Mouse (Mus musculus): ENCODE results near the gene Dnajb1. TPM values are rescaled to one million over a fixed set of nuclear protein-coding genes. Genes with fewer than 3 reads are reported as not detected.
A peak's percentile ranks its signal among the peaks of the same experiment; 100 is the strongest.

Dnajb1 gene
- 75.9 and 77.1 TPM in 2 replicates for polyA plus RNA-seq (2014; fragmentation: Nextera tagmentation; extraction: Ambion mirVana)

DNA sequence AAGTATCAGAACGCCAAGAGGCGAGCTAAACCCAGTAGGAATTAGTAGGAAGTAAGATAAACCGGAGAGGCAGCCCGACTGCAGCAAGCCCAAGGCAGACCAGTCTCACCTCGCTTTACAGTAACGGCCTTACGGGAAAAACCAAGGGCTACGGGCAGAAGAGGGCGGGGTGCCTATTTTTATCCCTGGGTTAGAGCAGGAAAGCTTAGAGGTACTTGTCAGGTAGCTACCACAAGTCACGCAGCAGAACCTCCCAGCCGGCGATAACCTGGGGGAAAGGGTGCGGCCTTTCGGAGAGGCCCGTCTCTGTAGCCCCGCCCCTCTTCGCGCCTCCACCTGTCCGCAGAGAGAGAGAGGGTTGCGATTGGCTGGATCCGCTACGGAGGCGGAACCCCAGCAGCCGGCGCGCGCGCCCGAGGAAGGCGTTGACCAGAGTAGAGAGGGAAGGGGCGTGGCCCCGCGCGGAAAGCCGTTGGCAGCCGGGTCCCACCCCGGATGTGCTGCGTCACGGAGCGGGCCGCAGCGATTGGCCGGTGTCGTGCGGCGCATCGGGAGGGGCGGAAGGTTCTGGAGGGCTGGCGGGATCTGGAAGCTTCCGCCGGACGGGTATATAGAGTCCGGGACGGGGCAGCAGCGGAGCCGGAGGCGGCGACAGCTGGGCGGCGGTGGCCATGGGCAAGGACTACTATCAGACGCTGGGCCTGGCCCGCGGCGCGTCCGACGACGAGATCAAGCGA, at the start of gene Dnajb1, which contains the start of gene Tecr:
Gene Dnajb1, plus strand, starts transcription at position 533 of the 737 bp plus-strand sequence.
Gene Tecr, minus strand, starts transcription at position 311 of the 737 bp plus-strand sequence.
- under 1% methylated on average over 68 of the region's 69 CpGs for WGBS
- peak within 1 kb of the TSS; percentile 98 for H3K27ac ChIP-seq (ENCODE audit: low read depth, low read length)
- peaks cover 26% of the 10 kb centered on the region; the same call in 1 of the 2 replicates for H3K36me3 ChIP-seq (ENCODE audit: control insufficient read depth, insufficient read depth, low read length)
- DNase-seq (ENCODE audit: low spot score): peak; percentile 100
- no peaks in the 10 kb centered on the region for H3K27me3 ChIP-seq (replicated peaks; ENCODE audit: control insufficient read depth, insufficient read depth, low read length)
- peak within 1 kb of the TSS; percentile 94 for H3K4me2 ChIP-seq
- peak within 1 kb of the TSS; percentile 96 for H3K9ac ChIP-seq (ENCODE audit: low read depth, low read length)
- H3K4me3 ChIP-seq (ENCODE audit: low read depth, low read length): peak within 1 kb of the TSS; percentile 84
- peaks cover 21% of the 10 kb centered on the region for H3K4me1 ChIP-seq (replicated peaks; ENCODE audit: control insufficient read depth, insufficient read depth, low read length)
- H3K9me3 ChIP-seq (ENCODE audit: control insufficient read depth, low read length): no peaks in the 10 kb centered on the region
- peak; percentile 92 for ATAC-seq (replicated peaks; ENCODE audit: low FRiP score)

DNA sequence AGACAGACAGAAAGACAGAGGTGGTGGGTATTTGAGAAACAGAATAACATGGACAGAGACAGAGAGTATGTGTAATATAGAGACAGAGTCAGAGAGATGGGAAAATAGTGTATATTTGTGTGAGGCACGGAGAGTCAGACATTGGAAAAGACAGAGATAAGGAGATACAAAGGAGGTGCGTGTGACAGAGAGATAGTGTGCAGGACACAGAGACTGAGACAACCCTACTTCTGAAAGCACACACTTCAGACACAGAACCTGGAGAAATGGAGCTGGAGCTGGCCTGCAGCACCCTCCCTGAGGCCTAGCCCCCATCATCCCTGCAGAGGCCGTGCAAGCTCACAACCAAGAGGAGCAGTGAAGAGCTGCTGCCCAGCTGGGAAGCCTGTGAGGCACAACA, 45.3 kb upstream of the Dnajb1 start:
- H3K4me2 ChIP-seq: peak overlapping the region; percentile 39
- peaks cover 16% of the 10 kb centered on the region for H3K4me1 ChIP-seq (replicated peaks; ENCODE audit: control insufficient read depth, insufficient read depth, low read length)
- ATAC-seq (replicated peaks; ENCODE audit: low FRiP score): peak; percentile 73
- H3K4me3 ChIP-seq (ENCODE audit: low read depth, low read length): no peak overlapping the region
- no peaks in the 10 kb centered on the region for H3K27me3 ChIP-seq (replicated peaks; ENCODE audit: control insufficient read depth, insufficient read depth, low read length)
- H3K9ac ChIP-seq (ENCODE audit: low read depth, low read length): 0 out of 2 replicates have a peak overlapping the region, but pooled peaks have one; percentile 15
- H3K27ac ChIP-seq (ENCODE audit: low read depth, low read length): peak overlapping the region; percentile 44
- H3K36me3 ChIP-seq (ENCODE audit: control insufficient read depth, insufficient read depth, low read length): no peaks in the 10 kb centered on the region
- WGBS: 46% methylated on average over 3 of the region's 3 CpGs
- H3K9me3 ChIP-seq (ENCODE audit: control insufficient read depth, low read length): no peaks in the 10 kb centered on the region
- no peak for DNase-seq (ENCODE audit: low spot score)

DNA sequence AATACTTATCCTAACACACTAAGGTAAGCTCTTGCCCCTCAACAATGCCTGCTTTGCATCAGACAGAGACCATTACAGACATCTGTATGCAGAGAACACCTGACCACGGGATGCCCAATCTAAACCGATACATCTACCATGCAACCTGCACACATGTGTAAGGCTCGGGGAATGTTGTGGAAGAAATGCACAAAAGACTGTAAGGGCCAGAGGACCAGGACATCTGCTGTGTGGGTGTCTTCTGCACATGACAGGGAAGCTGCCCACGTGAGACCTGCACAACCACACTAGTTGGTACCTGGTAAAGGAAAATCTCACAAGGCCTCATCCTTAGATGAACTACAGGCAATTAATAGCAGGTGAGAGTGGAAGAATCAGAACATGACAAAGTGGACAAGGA, 44.7 kb upstream of the Dnajb1 start:
- H3K4me3 ChIP-seq (ENCODE audit: low read depth, low read length): no peak overlapping the region
- 77% methylated on average over 4 of the region's 4 CpGs for WGBS
- H3K4me2 ChIP-seq: peak overlapping the region; percentile 39; the same call in 1 of the 2 replicates
- peak overlapping the region; percentile 44; the same call in 1 of the 2 replicates for H3K27ac ChIP-seq (ENCODE audit: low read depth, low read length)
- no peaks in the 10 kb centered on the region for H3K27me3 ChIP-seq (replicated peaks; ENCODE audit: control insufficient read depth, insufficient read depth, low read length)
- H3K9me3 ChIP-seq (ENCODE audit: control insufficient read depth, low read length): no peaks in the 10 kb centered on the region
- H3K9ac ChIP-seq (ENCODE audit: low read depth, low read length): no peak overlapping the region
- no peak for ATAC-seq (replicated peaks; ENCODE audit: low FRiP score)
- peaks cover 20% of the 10 kb centered on the region for H3K4me1 ChIP-seq (replicated peaks; ENCODE audit: control insufficient read depth, insufficient read depth, low read length)
- DNase-seq (ENCODE audit: low spot score): no peak
- no peaks in the 10 kb centered on the region for H3K36me3 ChIP-seq (ENCODE audit: control insufficient read depth, insufficient read depth, low read length)

DNA sequence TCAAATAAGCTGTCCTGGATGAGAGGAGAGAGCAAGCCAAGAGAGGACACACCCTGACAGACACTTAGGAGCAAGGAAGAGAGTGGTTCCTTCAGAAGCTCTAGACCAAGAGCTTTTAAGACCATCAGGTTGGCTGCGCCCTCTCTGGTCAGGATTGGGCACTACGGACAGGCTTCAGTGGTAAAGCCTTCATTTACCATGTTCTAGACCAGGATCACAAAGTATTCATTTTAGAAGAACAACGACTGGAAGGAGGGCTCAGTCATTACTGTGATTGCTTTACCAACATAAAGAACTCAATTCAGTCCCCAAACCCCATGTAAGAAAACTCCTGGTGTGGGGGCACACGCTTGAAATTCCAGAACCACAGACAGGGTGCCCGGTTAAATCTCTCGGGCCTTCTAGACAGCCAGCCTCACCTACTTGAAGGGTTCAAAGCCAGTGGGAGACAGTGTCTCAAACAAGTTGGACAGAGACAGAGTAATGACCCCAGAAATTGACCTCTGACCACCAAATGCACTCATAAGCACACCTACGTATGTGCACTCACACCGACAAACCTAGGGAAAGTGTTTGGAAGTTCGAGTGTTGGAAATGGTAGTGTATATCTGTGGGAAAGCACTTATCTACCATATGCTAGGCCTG, 42.1 kb upstream of the Dnajb1 start:
- no peaks in the 10 kb centered on the region for H3K27me3 ChIP-seq (replicated peaks; ENCODE audit: control insufficient read depth, insufficient read depth, low read length)
- no peak for DNase-seq (ENCODE audit: low spot score)
- peak overlapping the region; percentile 87; the same call in 1 of the 2 replicates for H3K4me2 ChIP-seq
- no peaks in the 10 kb centered on the region for H3K9me3 ChIP-seq (ENCODE audit: control insufficient read depth, low read length)
- H3K4me1 ChIP-seq (replicated peaks; ENCODE audit: control insufficient read depth, insufficient read depth, low read length): peaks cover 21% of the 10 kb centered on the region
- WGBS: 73% methylated on average over 9 of the region's 9 CpGs
- ATAC-seq (replicated peaks; ENCODE audit: low FRiP score): peak; percentile 44
- no peak overlapping the region; the same call in 1 of the 2 replicates for H3K4me3 ChIP-seq (ENCODE audit: low read depth, low read length)
- peaks cover 5% of the 10 kb centered on the region for H3K36me3 ChIP-seq (ENCODE audit: control insufficient read depth, insufficient read depth, low read length)
- peak overlapping the region; percentile 31 for H3K9ac ChIP-seq (ENCODE audit: low read depth, low read length)
- peak overlapping the region; percentile 15; the same call in 1 of the 2 replicates for H3K27ac ChIP-seq (ENCODE audit: low read depth, low read length)

DNA sequence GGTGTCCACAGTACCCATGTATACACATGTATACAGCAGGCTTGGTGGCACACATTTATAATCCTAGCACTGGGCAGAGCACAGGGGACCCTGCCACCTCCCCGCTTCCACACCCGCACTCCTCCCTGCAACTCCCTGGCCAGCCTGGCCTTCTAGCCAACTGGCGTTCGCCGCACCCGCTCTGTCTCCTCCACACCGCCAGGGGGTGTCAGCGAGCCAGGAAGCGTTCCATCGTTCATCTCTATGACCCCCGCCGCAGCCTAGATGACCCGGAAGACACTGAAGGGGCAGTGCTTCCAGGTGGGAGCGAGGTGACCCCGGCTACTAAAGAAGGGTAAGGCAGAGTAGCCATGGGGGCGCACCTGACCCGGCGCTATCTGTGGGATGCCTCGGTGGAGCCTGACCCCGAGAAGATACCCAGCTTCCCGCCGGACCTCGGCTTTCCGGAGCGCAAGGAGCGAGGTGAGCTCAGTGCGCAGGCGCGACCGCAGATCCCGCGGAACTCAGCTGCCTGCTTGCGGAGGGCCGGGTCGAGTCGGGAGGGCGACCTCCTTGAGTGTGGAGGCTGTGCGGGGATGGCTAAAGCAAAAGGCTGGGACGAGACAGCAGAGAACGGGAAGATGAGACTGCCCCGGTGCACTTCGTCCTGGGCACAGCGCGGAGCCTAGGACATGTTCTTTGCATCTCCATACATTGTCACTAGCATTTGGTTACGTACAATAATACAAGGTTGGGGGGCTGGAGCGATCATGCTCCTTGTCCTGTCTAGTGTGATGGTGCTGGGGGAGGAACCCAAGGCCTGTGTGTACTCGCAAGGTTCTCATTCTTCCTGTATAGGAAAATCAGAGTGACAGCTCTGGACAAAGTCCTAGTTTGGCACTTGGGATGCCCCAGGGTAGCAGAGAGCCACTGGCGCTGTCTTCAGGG, 41.3 kb upstream of the Dnajb1 start, which contains the start of gene Ndufb7:
Gene Ndufb7, plus strand, starts transcription at position 203 of the 927 bp plus-strand sequence.
- peak within 1 kb of the TSS; percentile 75 for H3K4me3 ChIP-seq (ENCODE audit: low read depth, low read length)
- no peaks in the 10 kb centered on the region for H3K9me3 ChIP-seq (ENCODE audit: control insufficient read depth, low read length)
- H3K27ac ChIP-seq (ENCODE audit: low read depth, low read length): peak within 1 kb of the TSS; percentile 79
- ATAC-seq (replicated peaks; ENCODE audit: low FRiP score): peak; percentile 78
- peak within 1 kb of the TSS; percentile 87 for H3K4me2 ChIP-seq
- WGBS: 1% methylated on average over 48 of the region's 48 CpGs
- peaks cover 12% of the 10 kb centered on the region for H3K36me3 ChIP-seq (ENCODE audit: control insufficient read depth, insufficient read depth, low read length)
- DNase-seq (ENCODE audit: low spot score): peak; percentile 95
- peaks cover 21% of the 10 kb centered on the region for H3K4me1 ChIP-seq (replicated peaks; ENCODE audit: control insufficient read depth, insufficient read depth, low read length)
- H3K27me3 ChIP-seq (replicated peaks; ENCODE audit: control insufficient read depth, insufficient read depth, low read length): no peaks in the 10 kb centered on the region
- H3K9ac ChIP-seq (ENCODE audit: low read depth, low read length): peak within 1 kb of the TSS; percentile 83

GRCm38 (mm10) chr8:83567668-83568067, 40.3 kb upstream of the Dnajb1 start:
- no peak for ATAC-seq (replicated peaks; ENCODE audit: low FRiP score)

GRCm38 (mm10) chr8:83568128-83568527, 39.9 kb upstream of the Dnajb1 start:
- Histone ChIP-seq H3K4me2 (peak overlapping the region; percentile 87), H3K9me3 (ENCODE audit: control insufficient read depth, low read length) (no peaks in the 10 kb centered on the region), H3K9ac (ENCODE audit: low read depth, low read length) (no peak overlapping the region; the same call in 1 of the 2 replicates), H3K4me1 (replicated peaks; ENCODE audit: control insufficient read depth, insufficient read depth, low read length) (peaks cover 14% of the 10 kb centered on the region), H3K36me3 (ENCODE audit: control insufficient read depth, insufficient read depth, low read length) (peaks cover 17% of the 10 kb centered on the region), H3K27me3 (replicated peaks; ENCODE audit: control insufficient read depth, insufficient read depth, low read length) (no peaks in the 10 kb centered on the region), H3K4me3 (ENCODE audit: low read depth, low read length) (no peak overlapping the region; the same call in 1 of the 2 replicates), H3K27ac (ENCODE audit: low read depth, low read length) (no peak overlapping the region)
- DNase-seq (ENCODE audit: low spot score) (no peak), ATAC-seq (replicated peaks; ENCODE audit: low FRiP score) (no peak)
- WGBS: 77% methylated on average over 5 of the region's 5 CpGs

More at GRCm38 (mm10) chr8:83567668-83568067, 40.3 kb upstream of the Dnajb1 start:
- Histone ChIP-seq H3K27me3 (replicated peaks; ENCODE audit: control insufficient read depth, insufficient read depth, low read length) (no peaks in the 10 kb centered on the region), H3K9ac (ENCODE audit: low read depth, low read length) (peak overlapping the region; percentile 83), H3K27ac (ENCODE audit: low read depth, low read length) (no peak overlapping the region), H3K4me3 (ENCODE audit: low read depth, low read length) (peak overlapping the region; percentile 75), H3K4me2 (peak overlapping the region; percentile 87), H3K36me3 (ENCODE audit: control insufficient read depth, insufficient read depth, low read length) (peaks cover 13% of the 10 kb centered on the region), H3K9me3 (ENCODE audit: control insufficient read depth, low read length) (no peaks in the 10 kb centered on the region), H3K4me1 (replicated peaks; ENCODE audit: control insufficient read depth, insufficient read depth, low read length) (peaks cover 17% of the 10 kb centered on the region)
- DNase-seq (ENCODE audit: low spot score): no peak
- 62% methylated on average over 3 of the region's 3 CpGs for WGBS

DNA sequence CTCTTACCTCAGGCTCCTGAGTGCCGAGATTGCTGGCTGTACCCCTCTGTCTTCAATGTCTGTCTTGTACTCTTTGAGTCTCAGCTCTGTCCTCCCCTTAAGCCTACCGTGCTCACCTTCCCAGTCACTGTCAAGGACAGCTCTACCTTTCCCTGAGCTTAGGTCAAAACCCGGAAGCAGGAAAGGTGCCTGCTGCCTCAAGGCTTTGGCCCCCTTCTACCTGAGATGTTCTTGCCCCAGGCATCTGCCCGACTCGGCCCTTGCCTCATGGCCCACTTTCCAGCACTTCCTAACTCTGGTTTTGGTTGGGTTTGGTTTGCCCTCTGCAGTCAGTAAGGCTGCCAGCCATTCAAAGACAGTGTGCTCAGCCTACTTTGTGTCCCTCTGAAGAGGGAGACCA, 39.2 kb upstream of the Dnajb1 start:
- Histone ChIP-seq H3K27me3 (replicated peaks; ENCODE audit: control insufficient read depth, insufficient read depth, low read length) (no peaks in the 10 kb centered on the region), H3K36me3 (ENCODE audit: control insufficient read depth, insufficient read depth, low read length) (peaks cover 19% of the 10 kb centered on the region), H3K9me3 (ENCODE audit: control insufficient read depth, low read length) (no peaks in the 10 kb centered on the region), H3K4me1 (replicated peaks; ENCODE audit: control insufficient read depth, insufficient read depth, low read length) (peaks cover 11% of the 10 kb centered on the region), H3K4me3 (ENCODE audit: low read depth, low read length) (no peak overlapping the region), H3K27ac (ENCODE audit: low read depth, low read length) (no peak overlapping the region), H3K9ac (ENCODE audit: low read depth, low read length) (no peak overlapping the region), H3K4me2 (no peak overlapping the region)
- DNase-seq (ENCODE audit: low spot score) (no peak), ATAC-seq (replicated peaks; ENCODE audit: low FRiP score) (no peak)
- WGBS: 81% methylated on average over 5 of the region's 5 CpGs
